Mouse (Mus musculus) liver, embryonic 12.5 days (tissue): ENCODE data around the gene Mettl27. TPM values are rescaled to one million over a fixed set of nuclear protein-coding genes. Genes with fewer than 3 reads are reported as not detected.
A peak's percentile ranks its signal among the peaks of the same experiment; 100 is the strongest.

Experiments
- ATAC-seq: fragments of 200-750 bp; cut with Nextera tagmentation; 2 replicates; pipeline ENCODE4 v1.8.0; 2017; ENCODE audit warnings: moderate number of reproducible peaks, mild to moderate bottlenecking, moderate library complexity
- H3K27ac ChIP-seq: fragments of 300-500 bp; sonication (generic); 2 replicates; pipeline ENCODE4 v1.5.1; 2016; ENCODE audit warnings: mild to moderate bottlenecking
- H3K27me3 ChIP-seq: fragments of 300-500 bp; sonication (generic); replicated peaks from 2 replicates; pipeline ENCODE4 v1.6.1; 2016; ENCODE audit warnings: mild to moderate bottlenecking, moderate library complexity
- H3K36me3 ChIP-seq: fragments of 300-500 bp; sonication (generic); 2 replicates; pipeline ENCODE4 v1.6.1; 2016; ENCODE audit warnings: mild to moderate bottlenecking, moderate library complexity
- H3K4me1 ChIP-seq: fragments of 300-500 bp; sonication (generic); 2 replicates; pipeline ENCODE4 v1.6.1; 2016
- H3K4me2 ChIP-seq: fragments of 300-500 bp; sonication (generic); 2 replicates; pipeline ENCODE4 v1.6.1; 2016; ENCODE audit warnings: mild to moderate bottlenecking, moderate library complexity
- H3K4me3 ChIP-seq: fragments of 300-500 bp; sonication (generic); 2 replicates; pipeline ENCODE4 v1.5.1; 2016; ENCODE audit warnings: mild to moderate bottlenecking, moderate library complexity
- H3K9ac ChIP-seq: fragments of 300-500 bp; sonication (generic); 2 replicates; pipeline ENCODE4 v1.6.1; 2016; ENCODE audit warnings: mild to moderate bottlenecking, moderate library complexity
- H3K9me3 ChIP-seq: fragments of 300-500 bp; sonication (generic); replicated peaks from 2 replicates; pipeline ENCODE4 v1.6.1; 2016; ENCODE audit warnings: mild to moderate bottlenecking, moderate library complexity
- WGBS: fragments of 180-500 bp; shearing (Covaris S2); methylation state at CpG from one replicate; pipeline ENCODE4 v1.1.7; 2016; ENCODE audit not compliant: insufficient replicate concordance; 5-methylcytosine and 5-hydroxymethylcytosine counted together
- polyA plus RNA-seq: library from polyadenylated mRNA; unstranded; fragments of >200 nt; fragmentation: Nextera tagmentation; extraction: Ambion mirVana; gene quantifications from 2 replicates; pipeline ENCODE4 v1.2.1, GENCODE M21; 2016

The Mettl27 gene
- polyA plus RNA-seq, 1 experiment from 2014 or later = 8.5 TPM

DNA sequence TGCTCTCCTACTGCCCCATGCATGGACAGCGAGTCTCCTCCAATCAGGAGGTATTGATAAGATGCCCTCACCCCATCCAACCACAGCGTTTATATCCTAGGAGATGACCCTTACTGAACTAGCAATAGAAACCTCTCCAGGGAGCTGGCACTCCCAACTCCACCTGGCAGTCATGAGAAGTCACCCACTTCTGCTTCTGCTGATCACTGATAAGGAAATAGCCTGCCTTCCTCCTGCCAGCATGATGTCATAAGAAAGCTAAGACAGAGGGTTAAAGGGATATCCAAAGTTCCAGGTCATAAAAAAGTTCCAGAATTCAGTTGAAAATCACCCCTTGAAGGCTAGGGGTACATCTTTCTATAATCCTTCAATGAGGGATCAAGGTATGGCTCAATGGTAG lies 44.0 kb downstream of the Mettl27 start:
- Histone ChIP-seq H3K36me3 (no peaks in the 10 kb centered on the region), H3K9me3 (no peaks in the 10 kb centered on the region), H3K4me2 (peak overlapping the region; percentile 9; the same call in 1 of the 2 replicates), H3K4me1 (peaks cover 63% of the 10 kb centered on the region), H3K9ac (0 out of 2 replicates have a peak overlapping the region, but pooled peaks have one; percentile 1), H3K4me3 (no peak overlapping the region), H3K27me3 (no peaks in the 10 kb centered on the region), H3K27ac (no peak overlapping the region)
- 31% methylated on average over 2 of the region's 2 CpGs for WGBS
- ATAC-seq = peak; percentile 58

DNA sequence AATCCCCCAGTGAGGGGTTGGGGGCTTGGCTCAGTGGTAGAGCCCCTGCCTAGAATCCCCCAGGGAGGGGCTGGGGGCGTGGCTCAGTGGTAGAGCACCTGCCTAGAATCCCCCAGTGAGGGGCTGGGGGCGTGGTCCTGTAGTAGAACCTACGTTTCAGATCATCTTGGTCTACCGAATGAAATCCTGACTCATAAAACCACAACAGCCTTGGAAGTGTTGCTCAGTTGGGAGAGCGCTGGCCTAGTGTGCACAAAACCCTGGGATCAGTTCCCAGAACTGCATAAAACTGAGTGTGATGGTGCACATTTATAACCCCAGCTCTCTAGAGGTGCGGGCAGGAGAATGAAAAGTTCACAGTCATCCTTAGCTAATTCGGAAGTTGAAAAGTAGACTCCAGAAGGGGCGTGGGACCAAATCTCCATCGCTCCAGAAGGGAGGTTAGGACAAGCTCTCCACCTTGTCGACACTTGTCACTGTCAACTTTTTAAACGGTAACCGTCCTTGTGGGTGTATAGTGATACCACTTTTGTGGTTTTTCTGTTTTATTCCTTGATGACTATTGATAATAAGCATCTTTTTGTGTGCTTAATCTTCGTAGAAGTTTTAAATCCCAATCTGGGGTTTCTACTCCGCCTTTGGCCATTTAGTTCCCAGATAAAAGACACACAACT lies 44.5 kb downstream of the Mettl27 start:
- no peak for ATAC-seq
- 41% methylated on average over 14 of the region's 14 CpGs for WGBS

DNA sequence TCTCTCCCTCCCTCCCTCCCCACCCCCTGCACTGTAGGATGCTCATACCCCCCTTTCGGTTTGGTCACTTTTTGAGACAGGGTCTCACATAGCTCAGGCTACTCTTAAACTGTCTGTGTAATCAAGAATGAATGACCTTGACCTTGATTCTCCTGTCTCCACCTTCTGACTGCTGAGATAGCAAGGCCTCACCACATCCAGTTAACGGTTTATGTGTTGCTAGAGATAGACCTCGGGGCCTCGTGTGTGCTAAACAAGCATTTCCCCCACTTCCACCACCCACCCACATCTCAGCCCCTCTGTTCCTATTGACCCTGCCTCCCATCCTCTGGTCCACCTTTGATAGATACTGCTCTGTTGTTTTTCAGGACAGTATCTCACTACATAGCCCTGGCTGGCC lies 45.7 kb downstream of the Mettl27 start:
- Histone ChIP-seq H3K4me1 (peaks cover 60% of the 10 kb centered on the region), H3K27ac (no peak overlapping the region), H3K9ac (no peak overlapping the region), H3K4me3 (no peak overlapping the region), H3K27me3 (no peaks in the 10 kb centered on the region), H3K9me3 (no peaks in the 10 kb centered on the region), H3K4me2 (no peak overlapping the region), H3K36me3 (no peaks in the 10 kb centered on the region)
- WGBS = 26% methylated on average over 4 of the region's 4 CpGs
- ATAC-seq = no peak

More for the DNA sequence above, 44.5 kb downstream of the Mettl27 start:
- Histone ChIP-seq H3K27ac (no peak overlapping the region), H3K4me2 (0 out of 2 replicates have a peak overlapping the region, but pooled peaks have one; percentile 9), H3K9me3 (no peaks in the 10 kb centered on the region), H3K36me3 (no peaks in the 10 kb centered on the region), H3K9ac (no peak overlapping the region), H3K4me1 (peaks cover 63% of the 10 kb centered on the region), H3K27me3 (no peaks in the 10 kb centered on the region), H3K4me3 (no peak overlapping the region)

DNA sequence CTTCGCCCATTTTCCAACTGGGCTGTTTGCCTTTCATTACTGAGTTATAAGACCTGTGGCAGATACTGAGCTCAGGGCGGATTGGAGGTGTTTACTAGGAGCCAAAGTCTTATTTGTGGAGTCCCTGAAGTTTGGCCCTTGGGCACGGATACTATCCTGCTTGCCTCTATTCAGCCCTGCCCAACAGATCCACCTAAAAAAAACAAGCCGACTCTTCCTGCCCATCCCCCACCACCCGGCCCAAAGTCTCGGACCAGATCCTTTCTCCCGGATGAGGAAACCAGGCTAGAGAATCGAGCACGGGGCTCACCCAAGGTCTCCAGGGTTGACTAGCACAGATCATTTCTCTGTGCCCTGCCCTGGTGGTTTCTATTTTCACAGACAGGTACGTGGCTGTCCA lies 49.0 kb downstream of the Mettl27 start:
- no peak overlapping the region for H3K4me2 ChIP-seq
- H3K9me3 ChIP-seq = no peaks in the 10 kb centered on the region
- 34% methylated on average over 10 of the region's 10 CpGs for WGBS
- ATAC-seq = no peak
- H3K4me3 ChIP-seq = no peak overlapping the region
- H3K27me3 ChIP-seq = peaks cover 29% of the 10 kb centered on the region
- H3K4me1 ChIP-seq = peaks cover 37% of the 10 kb centered on the region
- H3K27ac ChIP-seq = no peak overlapping the region
- H3K9ac ChIP-seq = no peak overlapping the region
- no peaks in the 10 kb centered on the region for H3K36me3 ChIP-seq

DNA sequence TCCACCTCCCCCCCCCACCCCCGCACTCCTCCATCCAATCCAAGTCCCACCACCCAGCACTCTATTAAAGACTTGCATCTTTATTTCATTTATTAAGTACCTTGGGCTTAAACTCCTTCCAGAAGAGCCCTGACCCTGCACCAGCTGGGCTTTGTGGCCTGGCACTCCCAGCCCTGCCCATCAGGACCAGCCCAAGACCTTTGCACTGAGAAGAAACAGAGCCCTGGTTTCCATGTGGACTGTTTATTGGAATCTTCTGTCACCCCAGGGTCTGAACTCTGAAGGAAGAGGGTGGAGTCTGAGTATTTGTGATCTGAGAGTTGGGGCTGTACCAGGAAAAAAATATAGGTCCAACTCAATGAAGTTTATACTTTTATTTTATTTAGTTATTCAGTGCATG lies 50.9 kb downstream of the Mettl27 start:
- Histone ChIP-seq H3K27me3 (peaks cover 49% of the 10 kb centered on the region), H3K4me2 (no peak overlapping the region), H3K9ac (no peak overlapping the region), H3K27ac (no peak overlapping the region), H3K4me1 (peaks cover 31% of the 10 kb centered on the region), H3K9me3 (no peaks in the 10 kb centered on the region), H3K4me3 (no peak overlapping the region), H3K36me3 (no peaks in the 10 kb centered on the region)
- ATAC-seq = no peak
- WGBS = 79% methylated on average over 1 of the region's 1 CpGs

DNA sequence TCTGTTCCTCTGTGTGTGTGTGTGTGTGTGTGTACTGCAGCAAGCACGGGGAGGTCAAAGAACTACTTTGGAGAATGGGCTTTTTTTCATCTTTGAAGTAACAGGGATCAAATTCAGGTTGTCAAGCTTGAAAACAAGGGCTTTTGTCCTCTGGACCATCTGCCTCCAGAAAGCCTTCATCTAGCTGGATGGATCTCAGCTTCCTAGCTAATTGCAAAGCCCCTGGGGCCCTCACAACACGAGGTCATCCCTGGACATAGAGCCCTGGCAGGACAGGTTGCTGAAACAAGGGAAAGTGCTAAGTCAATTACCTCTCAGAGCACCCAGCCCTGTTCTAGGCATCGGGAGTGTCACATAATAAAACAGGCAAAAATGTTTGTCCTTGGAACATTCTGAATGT lies 51.6 kb downstream of the Mettl27 start:
- no peaks in the 10 kb centered on the region for H3K9me3 ChIP-seq
- H3K27ac ChIP-seq = no peak overlapping the region
- H3K4me3 ChIP-seq = no peak overlapping the region
- H3K27me3 ChIP-seq = peaks cover 55% of the 10 kb centered on the region
- H3K9ac ChIP-seq = no peak overlapping the region
- no peak for ATAC-seq
- peaks cover 30% of the 10 kb centered on the region for H3K4me1 ChIP-seq
- 47% methylated on average over 3 of the region's 3 CpGs for WGBS
- H3K36me3 ChIP-seq = no peaks in the 10 kb centered on the region
- H3K4me2 ChIP-seq = no peak overlapping the region

DNA sequence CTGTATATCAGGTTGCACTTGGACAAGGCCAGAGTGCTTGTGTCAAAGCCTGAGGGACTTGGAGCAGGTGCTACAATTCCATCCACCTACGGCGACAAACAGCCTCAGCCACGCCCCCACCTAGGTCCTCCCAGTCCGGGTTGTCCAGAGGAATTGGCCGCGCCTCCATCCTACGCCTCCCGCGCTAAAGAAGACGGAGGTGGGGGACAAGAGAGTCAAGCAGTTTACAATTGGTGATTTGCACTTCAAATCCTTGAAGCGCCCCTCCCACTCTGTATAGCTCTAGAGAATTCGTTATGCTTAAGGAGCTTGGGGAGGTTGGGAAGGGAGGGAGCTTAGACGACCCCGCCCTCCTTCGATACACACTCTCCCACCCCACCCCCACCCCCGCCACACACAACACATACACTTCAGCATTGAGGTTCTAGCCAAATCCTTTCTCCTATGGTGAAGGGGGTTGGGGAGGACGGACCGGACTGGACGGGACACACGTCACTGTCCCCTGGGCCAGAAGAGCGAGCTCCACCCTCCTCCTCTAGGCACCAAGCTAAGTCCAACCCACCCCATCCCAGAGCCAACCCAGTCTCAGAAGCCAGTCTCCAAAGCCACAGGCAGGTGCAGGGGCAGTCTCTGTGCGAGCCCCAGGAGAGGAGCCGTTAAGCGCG lies 53.6 kb downstream of the Mettl27 start, which contains the start of gene Cldn3:
TSS of gene Cldn3 (plus strand) at position 582 of the 665 bp plus-strand sequence.
- peaks cover 22% of the 10 kb centered on the region for H3K4me1 ChIP-seq
- H3K36me3 ChIP-seq = no peaks in the 10 kb centered on the region
- no peak within 1 kb of the TSS for H3K27ac ChIP-seq
- peaks cover 75% of the 10 kb centered on the region for H3K27me3 ChIP-seq
- peak; percentile 31; the same call in 1 of the 2 replicates for ATAC-seq
- H3K9ac ChIP-seq = no peak within 1 kb of the TSS
- no peaks in the 10 kb centered on the region for H3K9me3 ChIP-seq
- 3% methylated on average over 25 of the region's 25 CpGs for WGBS
- peak within 1 kb of the TSS; percentile 51 for H3K4me2 ChIP-seq
- peak within 1 kb of the TSS; percentile 28 for H3K4me3 ChIP-seq

DNA sequence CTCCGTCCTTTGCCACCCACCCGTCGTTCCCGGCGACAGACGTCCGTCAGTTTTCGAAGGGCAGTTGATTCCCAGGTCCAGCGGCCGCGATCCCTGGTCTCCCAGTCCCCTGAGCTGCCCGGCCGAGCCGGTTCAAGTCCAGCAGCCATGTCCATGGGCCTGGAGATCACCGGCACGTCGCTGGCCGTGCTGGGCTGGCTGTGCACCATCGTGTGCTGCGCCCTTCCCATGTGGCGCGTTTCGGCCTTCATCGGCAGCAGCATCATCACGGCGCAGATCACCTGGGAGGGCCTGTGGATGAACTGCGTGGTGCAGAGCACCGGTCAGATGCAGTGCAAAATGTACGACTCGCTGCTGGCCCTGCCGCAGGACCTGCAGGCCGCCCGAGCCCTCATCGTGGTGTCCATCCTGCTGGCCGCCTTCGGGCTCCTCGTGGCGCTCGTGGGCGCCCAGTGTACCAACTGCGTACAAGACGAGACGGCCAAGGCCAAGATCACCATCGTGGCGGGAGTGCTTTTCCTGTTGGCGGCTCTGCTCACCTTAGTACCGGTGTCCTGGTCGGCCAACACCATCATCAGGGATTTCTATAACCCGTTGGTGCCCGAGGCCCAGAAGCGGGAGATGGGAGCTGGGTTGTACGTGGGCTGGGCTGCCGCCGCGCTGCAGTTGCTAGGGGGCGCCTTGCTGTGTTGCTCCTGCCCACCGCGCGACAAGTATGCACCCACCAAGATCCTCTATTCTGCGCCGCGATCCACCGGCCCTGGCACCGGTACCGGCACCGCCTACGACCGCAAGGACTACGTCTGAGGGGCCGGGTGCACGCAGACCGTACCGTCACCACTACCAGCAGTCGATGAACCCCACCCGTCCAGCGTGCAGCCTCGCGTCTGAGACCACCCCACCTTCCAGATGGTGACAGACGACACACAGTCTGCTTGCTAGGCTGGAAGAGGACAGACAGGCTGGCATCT lies 54.4 kb downstream of the Mettl27 start:
- Histone ChIP-seq H3K4me2 (peak overlapping the region; percentile 51), H3K27me3 (peaks cover 80% of the 10 kb centered on the region), H3K4me3 (peak overlapping the region; percentile 28), H3K36me3 (no peaks in the 10 kb centered on the region), H3K27ac (no peak overlapping the region), H3K9ac (no peak overlapping the region), H3K9me3 (no peaks in the 10 kb centered on the region), H3K4me1 (peaks cover 19% of the 10 kb centered on the region)
- no peak for ATAC-seq
- whole genome bisulfite sequencing = 6% methylated on average over 79 of the region's 79 CpGs

DNA sequence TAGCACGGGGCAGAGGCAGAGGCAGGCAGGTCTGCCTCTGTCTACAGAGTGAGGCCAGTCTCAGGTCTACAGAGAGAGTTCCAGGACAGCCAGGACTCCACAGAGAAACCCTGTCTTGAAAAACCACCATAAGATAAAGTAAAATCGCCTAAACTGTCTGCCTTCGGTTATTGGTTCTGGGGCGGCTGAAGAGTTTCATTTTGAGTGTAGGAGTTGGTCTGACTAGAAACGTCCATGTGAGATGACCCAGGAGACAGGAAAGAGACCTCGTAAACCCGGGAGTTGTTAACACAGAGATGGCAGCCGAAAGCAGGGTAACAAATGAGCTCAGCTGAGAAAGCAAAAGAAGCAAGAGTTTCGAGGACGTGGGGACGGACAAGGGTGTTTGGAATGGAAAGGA lies 57.0 kb downstream of the Mettl27 start:
- no peak for ATAC-seq
- Histone ChIP-seq H3K4me2 (no peak overlapping the region), H3K27me3 (peaks cover 71% of the 10 kb centered on the region), H3K9ac (no peak overlapping the region), H3K36me3 (no peaks in the 10 kb centered on the region), H3K4me3 (no peak overlapping the region), H3K27ac (no peak overlapping the region), H3K4me1 (peaks cover 19% of the 10 kb centered on the region), H3K9me3 (no peaks in the 10 kb centered on the region)
- WGBS = 43% methylated on average over 11 of the region's 11 CpGs

DNA sequence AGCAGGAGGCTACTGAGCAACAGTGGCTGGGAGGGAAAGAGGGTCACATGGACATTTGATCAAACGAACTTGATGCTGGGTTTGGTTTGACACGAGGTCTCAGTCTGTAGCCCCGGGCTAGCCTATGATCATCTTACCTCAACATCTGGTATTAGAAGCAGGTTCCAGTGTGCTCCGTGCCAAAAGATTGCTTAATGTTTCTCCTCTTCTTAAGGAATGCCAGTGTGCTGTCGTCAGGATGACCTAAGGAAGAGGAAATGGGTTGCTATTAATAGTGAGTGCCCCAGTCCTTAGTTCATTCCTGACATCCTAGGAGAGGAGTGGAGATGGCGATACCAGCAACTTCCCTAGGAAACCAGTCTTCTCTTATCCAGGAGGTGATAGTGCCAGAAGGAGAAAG lies 57.6 kb downstream of the Mettl27 start:
- H3K9ac ChIP-seq = no peak overlapping the region
- H3K9me3 ChIP-seq = no peaks in the 10 kb centered on the region
- peaks cover 65% of the 10 kb centered on the region for H3K27me3 ChIP-seq
- H3K4me1 ChIP-seq = peaks cover 19% of the 10 kb centered on the region
- H3K27ac ChIP-seq = no peak overlapping the region
- 33% methylated on average over 6 of the region's 6 CpGs for WGBS
- no peaks in the 10 kb centered on the region for H3K36me3 ChIP-seq
- no peak overlapping the region for H3K4me3 ChIP-seq
- no peak for ATAC-seq
- no peak overlapping the region for H3K4me2 ChIP-seq
